ENCODE assay signal across 12 mouse cellular contexts in genomic region chr4:132078296-132078714, GRCm38 (mm10). TPM values are rescaled to one million over a fixed set of nuclear protein-coding genes. Genes with fewer than 3 reads are reported as not detected.
DNase-seq lines count a peak whose midpoint lies in the region; ATAC-seq and TF ChIP-seq lines count a peak whose summit lies in the region.
"Had no signal": no experiment of that assay in that cellular context is flagged by ENCODE, and none has a peak within 500 bp of the region (broad histone marks: within the 10 kb centered on the region; RNA-seq: fewer than 3 reads in every experiment).

No protein-coding gene starts in this region.

- no peak for ATAC-seq in forebrain, embryonic 12.5 days (ENCODE audit: low FRiP score)
- ATAC-seq: hindbrain, postnatal 0 days; Patski had no signal

- 0 out of 2 replicates have a peak, but pooled peaks cover 2% of the 10 kb centered on the region for H3K79me2 ChIP-seq in heart, adult 2 months (replicated peaks; ENCODE audit: control insufficient read depth, insufficient read depth, low read length)
- H3K79me2 ChIP-seq in liver, adult 2 months (ENCODE audit: control insufficient read depth, insufficient read depth, low read length): peaks cover 13% of the 10 kb centered on the region; the same call in 1 of the 2 replicates

- no peak overlapping the region for H3K4me3 ChIP-seq in heart, adult 2 months
- peak overlapping the region; percentile 13; the same call in 1 of the 2 replicates for H3K4me3 ChIP-seq in liver, adult 2 months (ENCODE audit: insufficient read depth, low read depth, low read length)
- no peak overlapping the region for H3K4me3 ChIP-seq in forebrain, embryonic 12.5 days (replicated peaks)

- H3K9ac ChIP-seq in heart, adult 2 months (ENCODE audit: low read depth, low read length): no peak overlapping the region
- H3K9ac ChIP-seq in liver, adult 2 months (ENCODE audit: low read depth, low read length): peak overlapping the region; percentile 56
- H3K9ac ChIP-seq in forebrain, embryonic 12.5 days: no peak overlapping the region

- 0 out of 2 replicates have a peak, but pooled peaks cover 2% of the 10 kb centered on the region for H3K36me3 ChIP-seq in heart, adult 2 months (ENCODE audit: control insufficient read depth, insufficient read depth, low read length)
- no peaks in the 10 kb centered on the region for H3K36me3 ChIP-seq in liver, adult 2 months (ENCODE audit: control insufficient read depth, insufficient read depth, low read length)
- no peaks in the 10 kb centered on the region for H3K36me3 ChIP-seq in forebrain, embryonic 12.5 days (replicated peaks)

- peak; percentile 32; the same call in 1 of the 2 replicates for TF ChIP-seq POLR2A in heart, adult 2 months (IDR thresholded peaks at IDR 0.05; ENCODE audit: insufficient read depth, low read depth, low read length)
- TF ChIP-seq POLR2A in liver, adult 2 months (IDR thresholded peaks at IDR 0.05; ENCODE audit: extremely low read depth, insufficient read depth, low read length): no peak

- no peaks in the 10 kb centered on the region for H3K27me3 ChIP-seq in heart, adult 2 months (ENCODE audit: control insufficient read depth, insufficient read depth, low read length)
- H3K27me3 ChIP-seq in liver, adult 2 months (ENCODE audit: control insufficient read depth, insufficient read depth, low read length): no peaks in the 10 kb centered on the region
- peaks cover 68% of the 10 kb centered on the region for H3K27me3 ChIP-seq in forebrain, embryonic 12.5 days
- H3K27me3 ChIP-seq: Patski had no signal

- H3K4me1 ChIP-seq in heart, adult 2 months (ENCODE audit: control insufficient read depth, insufficient read depth, low read length): peaks cover 13% of the 10 kb centered on the region
- peaks cover 15% of the 10 kb centered on the region for H3K4me1 ChIP-seq in liver, adult 2 months (ENCODE audit: control insufficient read depth, insufficient read depth, low read length)
- H3K4me1 ChIP-seq in forebrain, embryonic 12.5 days: peaks cover 33% of the 10 kb centered on the region

- no peak overlapping the region for H3K4me2 ChIP-seq in forebrain, embryonic 12.5 days

- intact Hi-C loops in heart, adult 2 months (cut with DNase I): loop anchor here (2.0 kb wide), 2 partner anchors 162 to 218 kb away; no protein-coding TSS in a partner anchor

- H3K27ac ChIP-seq in heart, adult 2 months: peak overlapping the region; percentile 8
- H3K27ac ChIP-seq in liver, adult 2 months (replicated peaks; ENCODE audit: insufficient read depth, low read depth, low read length): peak overlapping the region; percentile 98
- no peak overlapping the region for H3K27ac ChIP-seq in forebrain, embryonic 12.5 days
- H3K27ac ChIP-seq: hindbrain, postnatal 0 days had no signal

- no peaks in the 10 kb centered on the region for H3K9me3 ChIP-seq in forebrain, embryonic 12.5 days

- WGBS in heart, adult 2 months: 55% methylated on average over 7 of the region's 7 CpGs
- 12% methylated on average over 7 of the region's 7 CpGs for WGBS in liver, adult 2 months
- WGBS in forebrain, embryonic 12.5 days: 61% methylated on average over 7 of the region's 7 CpGs

- no peak for TF ChIP-seq EP300 in heart, adult 2 months (IDR thresholded peaks at IDR 0.05; ENCODE audit: insufficient read depth, low read depth, low read length)

- DNase-seq in layer of hippocampus, adult 11-12 months (ENCODE audit: low spot score): peak; percentile 22
- DNase-seq in layer of hippocampus, adult 9-10 months (ENCODE audit: low spot score): no peak
- peak; percentile 50 to 57 for DNase-seq in heart, adult 2 months
- DNase-seq in liver, adult 2 months (ENCODE audit: extremely low read depth, low read depth, low spot score): peak; percentile 97
- DNase-seq in monocyte, adult 2 months (ENCODE audit: low read depth in 1 of 2, low spot score in 2 of 2): peak; percentile 60 to 75
- DNase-seq in layer of hippocampus, postnatal 14 days (ENCODE audit: low spot score in 2 of 2): no peak
- DNase-seq: cerebellum, adult 9-11 months had no signal

- TF ChIP-seq CTCF in heart, adult 2 months (IDR thresholded peaks at IDR 0.05): no peak
- TF ChIP-seq CTCF in liver, adult 2 months (IDR thresholded peaks at IDR 0.05; ENCODE audit: low read depth, low read length): no peak

RNA-seq across cellular contexts. Expression of gene Epb41, which starts 3.2 kb away (rescaled TPM):
- 100 to 1,000 TPM; 128 to 256 TPM for total RNA-seq in heart, adult 2 months (2021)
- 58.7 and 62.5 TPM in 2 replicates for polyA plus RNA-seq in heart, adult 2 months (2012; rRNA removed)
- 46.8 and 48.0 TPM in 2 replicates for total RNA-seq in liver, adult 2 months (2014; rRNA removed)
- 29.6 and 40.7 TPM in 2 replicates for polyA plus RNA-seq in liver, adult 2 months (2012; rRNA removed)
- polyA plus RNA-seq in forebrain, embryonic 12.5 days (2016; fragmentation: Nextera tagmentation; extraction: Ambion mirVana): 136 and 158 TPM in 2 replicates
- total RNA-seq in layer of hippocampus, postnatal 14 days (2021): 10 to 100 TPM; 28.3 to 31.3 TPM

RNA-seq across cellular contexts. Expression of gene Gm10300, which starts 3.8 kb away (rescaled TPM):
- under 1 TPM; 0.11 to 0.13 TPM for total RNA-seq in heart, adult 2 months (2021)
- 0.08 and 0.12 TPM in 2 replicates for polyA plus RNA-seq in heart, adult 2 months (2012; rRNA removed)
- 0.09 and 0.20 TPM in 2 replicates for total RNA-seq in liver, adult 2 months (2014; rRNA removed)
- 0.04 and 0.13 TPM in 2 replicates for polyA plus RNA-seq in liver, adult 2 months (2012; rRNA removed)
- polyA plus RNA-seq in forebrain, embryonic 12.5 days (2016; fragmentation: Nextera tagmentation; extraction: Ambion mirVana): 0.08 TPM in 1 of 2 replicates, not detected in the other
- not detected for total RNA-seq in layer of hippocampus, postnatal 14 days (2021)
- total RNA-seq: hindbrain, postnatal 0 days had no signal
- polyA plus RNA-seq: hindbrain, postnatal 0 days; limb, embryonic 11.5 days; neural tube, embryonic 11.5 days had no signal

Comparison
In these comparisons a context has a peak if more than half of its experiments do, and no peak if none do; other contexts are left out.
1. DNase-seq: peak in layer of hippocampus, adult 11-12 months (single experiment), heart, adult 2 months (2 of 2), liver, adult 2 months (single experiment) and monocyte, adult 2 months (2 of 2); none in layer of hippocampus, adult 9-10 months (single experiment) and layer of hippocampus, postnatal 14 days (0 of 2).